Comparison of ENCODE assay signal across 33 mouse cellular contexts in the genomic region with DNA sequence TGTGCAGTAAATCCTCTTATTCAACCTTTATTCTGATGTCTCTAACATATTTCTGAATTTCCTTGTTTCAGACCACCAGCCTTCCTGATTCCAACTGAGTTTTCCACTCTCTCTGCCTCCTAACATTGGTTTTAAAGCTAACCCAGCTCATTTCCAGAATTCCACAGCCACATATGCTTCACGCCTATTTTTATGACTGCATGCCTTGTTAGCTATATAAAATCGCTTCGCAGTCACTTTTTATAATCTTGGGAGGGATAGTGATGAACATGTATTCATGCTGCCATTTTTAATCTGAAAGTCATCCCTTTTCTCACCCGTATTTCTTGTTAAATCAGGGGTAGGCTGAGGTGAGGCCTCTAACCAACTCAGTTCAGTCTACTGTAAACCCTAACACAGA. TPM values are rescaled to one million over a fixed set of nuclear protein-coding genes. Genes with fewer than 3 reads are reported as not detected.
"Had no signal": no experiment of that assay in that cellular context is flagged by ENCODE, and none has a peak within 500 bp of the region (broad histone marks: within the 10 kb centered on the region; RNA-seq: fewer than 3 reads in every experiment).

No protein-coding gene starts in this region.

- H3K4me3 ChIP-seq: gastrocnemius, adult 2 months; heart, adult 2 months; hindbrain, embryonic 10.5 days; hindbrain, embryonic 12.5 days; intestine, embryonic 15.5 days; layer of hippocampus, adult 2 months; limb, embryonic 13.5 days; liver, embryonic 13.5 days; liver, embryonic 15.5 days had no signal

- H3K9ac ChIP-seq: hindbrain, embryonic 12.5 days; hindbrain, embryonic 14.5 days; intestine, embryonic 15.5 days; limb, embryonic 13.5 days; liver, embryonic 13.5 days; liver, embryonic 15.5 days; liver, postnatal 0 days had no signal

- H3K27ac ChIP-seq: gastrocnemius, adult 2 months; heart, adult 2 months; hindbrain, embryonic 10.5 days; hindbrain, embryonic 12.5 days; hindbrain, embryonic 14.5 days; intestine, embryonic 15.5 days; layer of hippocampus, adult 2 months; limb, embryonic 13.5 days; liver, embryonic 13.5 days; liver, embryonic 15.5 days had no signal

- DNase-seq: gastrocnemius, adult 2 months; gastrocnemius, postnatal 10 days; gastrocnemius, postnatal 25 days; heart, adult 2 months; heart, postnatal 10 days; kidney, adult 18-20 months; kidney, adult 8-10 months; kidney, postnatal 10 days; kidney, postnatal 25 days; kidney, postnatal 4 days; liver; liver, embryonic 13.5 days; liver, postnatal 0 days had no signal

- ATAC-seq: hindbrain, embryonic 16.5 days; inflammation-experienced regulatory T-cells, adult 6 months; intestine, embryonic 15.5 days; intestine, postnatal 0 days; liver, postnatal 0 days had no signal

- H3K9me3 ChIP-seq: hindbrain, embryonic 10.5 days; hindbrain, embryonic 12.5 days; intestine, embryonic 15.5 days; limb, embryonic 13.5 days; liver, embryonic 13.5 days; liver, embryonic 15.5 days had no signal

- H3K27me3 ChIP-seq: hindbrain, embryonic 12.5 days; intestine, embryonic 15.5 days; limb, embryonic 13.5 days; liver, embryonic 13.5 days; liver, embryonic 15.5 days had no signal

- H3K4me2 ChIP-seq: heart, embryonic 11.5 days; hindbrain, embryonic 12.5 days; hindbrain, embryonic 14.5 days; intestine, embryonic 15.5 days; limb, embryonic 13.5 days; liver, embryonic 11.5 days; liver, embryonic 13.5 days; liver, embryonic 15.5 days had no signal

- H3K36me3 ChIP-seq: hindbrain, embryonic 10.5 days; hindbrain, embryonic 12.5 days; intestine, embryonic 15.5 days; limb, embryonic 13.5 days; liver, embryonic 13.5 days; liver, embryonic 15.5 days had no signal

RNA-seq across cellular contexts. Expression of a gene that starts 8.6 kb away (rescaled TPM):
- total RNA-seq: gastrocnemius, adult 2 months; gastrocnemius, postnatal 25 days; heart, adult 2 months; layer of hippocampus, adult 2 months; layer of hippocampus, postnatal 25 days; left cerebral cortex, adult 18-20 months; left cerebral cortex, postnatal 36 days had no signal

RNA-seq across cellular contexts. Expression of a gene that starts 37.3 kb away (rescaled TPM):
- total RNA-seq: gastrocnemius, adult 2 months; gastrocnemius, postnatal 25 days; granulocyte monocyte progenitor cell, adult 5-6 weeks; heart, adult 2 months; heart, postnatal 10 days; heart, postnatal 25 days had no signal
- polyA plus RNA-seq: heart, adult 2 months; inflammation-experienced regulatory T-cells, adult 6 months; kidney, embryonic 14.5 days; kidney, embryonic 16.5 days; limb, embryonic 11.5 days; liver, embryonic 11.5 days; liver, embryonic 13.5 days; liver, embryonic 15.5 days; liver, postnatal 0 days had no signal
